Mouse (Mus musculus): Measurements from ENCODE around the gene Sel1l. TPM values are rescaled to one million over a fixed set of nuclear protein-coding genes. Genes with fewer than 3 reads are reported as not detected.

Gene Sel1l
- polyA plus RNA-seq, 1 experiment from 2014 or later: 105 TPM

DNA sequence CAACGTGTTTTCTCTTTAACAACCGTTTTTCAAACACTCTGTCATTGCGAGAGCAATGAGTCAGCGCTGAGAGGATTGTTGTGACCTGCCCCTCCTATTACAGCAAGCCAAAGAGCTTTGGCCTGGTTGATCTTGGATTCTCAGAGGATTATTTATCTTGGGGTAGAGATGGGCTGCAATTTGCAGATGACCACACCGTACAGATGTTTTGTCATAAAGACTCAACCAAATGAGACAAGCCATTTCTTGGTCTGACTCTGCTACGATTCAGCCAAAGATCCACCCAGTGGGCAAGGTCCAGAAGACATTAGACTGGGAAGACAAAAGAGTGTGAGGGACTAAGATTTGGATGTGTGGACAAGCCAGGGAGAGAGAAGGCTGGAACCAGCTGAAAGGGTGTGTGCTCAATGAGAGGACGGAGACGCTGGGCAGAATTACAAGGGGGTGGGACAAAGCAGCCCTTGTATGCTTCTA is 74.1 kb downstream of the Sel1l start:
- no peak for ATAC-seq (ENCODE audit: low FRiP score)
- H3K4me3 ChIP-seq (replicated peaks; ENCODE audit: low read length): no peak overlapping the region
- H3K27me3 ChIP-seq (ENCODE audit: control insufficient read depth, insufficient read depth, low read length): no peaks in the 10 kb centered on the region
- H3K36me3 ChIP-seq (replicated peaks; ENCODE audit: control insufficient read depth, insufficient read depth): no peaks in the 10 kb centered on the region
- peaks cover 13% of the 10 kb centered on the region for H3K4me1 ChIP-seq (replicated peaks; ENCODE audit: control insufficient read depth, insufficient read depth, low read length)
- no peak overlapping the region for H3K9ac ChIP-seq
- no peak for DNase-seq (ENCODE audit: low spot score)
- H3K4me2 ChIP-seq (replicated peaks): no peak overlapping the region
- no peaks in the 10 kb centered on the region for H3K9me3 ChIP-seq (ENCODE audit: control insufficient read depth, low read length)
- WGBS: 69% methylated on average over 8 of the region's 8 CpGs
- H3K27ac ChIP-seq: no peak overlapping the region

DNA sequence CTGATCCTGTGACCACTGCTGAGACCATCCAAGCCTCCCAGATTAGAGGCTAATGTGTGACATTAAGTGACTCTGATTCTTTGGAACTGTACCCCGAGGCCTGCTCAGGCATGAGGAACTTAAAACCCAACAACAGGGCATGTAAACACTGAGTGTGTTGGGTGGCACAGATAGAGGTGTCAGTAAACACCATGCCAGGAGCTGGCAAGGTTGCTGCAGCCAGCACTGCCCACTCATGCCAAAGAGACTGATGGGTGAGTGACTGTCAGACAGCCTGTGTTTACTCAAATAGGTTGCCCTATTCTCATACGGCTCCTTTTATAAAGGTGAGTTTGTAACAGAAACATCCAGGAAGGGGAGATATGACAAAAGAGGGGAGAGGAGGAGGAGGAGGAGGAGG is 80.1 kb downstream of the Sel1l start:
- Histone ChIP-seq H3K9me3 (ENCODE audit: control insufficient read depth, low read length) (no peaks in the 10 kb centered on the region), H3K9ac (no peak overlapping the region), H3K27me3 (ENCODE audit: control insufficient read depth, insufficient read depth, low read length) (no peaks in the 10 kb centered on the region), H3K4me1 (replicated peaks; ENCODE audit: control insufficient read depth, insufficient read depth, low read length) (peaks cover 18% of the 10 kb centered on the region), H3K4me2 (replicated peaks) (no peak overlapping the region), H3K4me3 (replicated peaks; ENCODE audit: low read length) (no peak overlapping the region), H3K27ac (no peak overlapping the region), H3K36me3 (replicated peaks; ENCODE audit: control insufficient read depth, insufficient read depth) (no peaks in the 10 kb centered on the region)
- DNase-seq (ENCODE audit: low spot score) (no peak), ATAC-seq (ENCODE audit: low FRiP score) (no peak)
- 79% methylated on average over 2 of the region's 2 CpGs for WGBS

DNA sequence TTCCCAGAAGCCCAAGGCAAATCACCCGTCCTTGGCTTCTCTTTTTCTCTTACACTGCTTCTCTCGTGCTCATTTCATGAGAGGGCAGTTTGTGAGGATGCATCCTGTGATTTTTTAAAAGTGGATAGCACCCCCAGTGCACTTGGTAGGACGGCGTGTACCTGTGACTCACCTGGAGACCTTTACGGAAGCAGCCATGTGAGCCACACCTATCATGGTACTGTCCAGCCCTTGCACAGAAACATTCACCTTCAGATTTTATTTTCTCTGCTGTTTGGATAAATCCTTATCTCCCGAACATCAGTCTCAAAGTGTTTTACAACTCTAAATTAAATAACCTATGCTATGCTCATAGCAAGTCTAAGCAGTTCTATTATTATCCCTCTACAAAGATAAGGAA is 80.8 kb downstream of the Sel1l start:
- Histone ChIP-seq H3K36me3 (replicated peaks; ENCODE audit: control insufficient read depth, insufficient read depth) (no peaks in the 10 kb centered on the region), H3K4me1 (replicated peaks; ENCODE audit: control insufficient read depth, insufficient read depth, low read length) (peaks cover 18% of the 10 kb centered on the region), H3K9ac (no peak overlapping the region), H3K27me3 (ENCODE audit: control insufficient read depth, insufficient read depth, low read length) (no peaks in the 10 kb centered on the region), H3K4me2 (replicated peaks) (no peak overlapping the region), H3K27ac (no peak overlapping the region), H3K4me3 (replicated peaks; ENCODE audit: low read length) (no peak overlapping the region), H3K9me3 (ENCODE audit: control insufficient read depth, low read length) (no peaks in the 10 kb centered on the region)
- DNase-seq (ENCODE audit: low spot score): no peak
- ATAC-seq (ENCODE audit: low FRiP score): no peak
- whole genome bisulfite sequencing: 90% methylated on average over 6 of the region's 6 CpGs

DNA sequence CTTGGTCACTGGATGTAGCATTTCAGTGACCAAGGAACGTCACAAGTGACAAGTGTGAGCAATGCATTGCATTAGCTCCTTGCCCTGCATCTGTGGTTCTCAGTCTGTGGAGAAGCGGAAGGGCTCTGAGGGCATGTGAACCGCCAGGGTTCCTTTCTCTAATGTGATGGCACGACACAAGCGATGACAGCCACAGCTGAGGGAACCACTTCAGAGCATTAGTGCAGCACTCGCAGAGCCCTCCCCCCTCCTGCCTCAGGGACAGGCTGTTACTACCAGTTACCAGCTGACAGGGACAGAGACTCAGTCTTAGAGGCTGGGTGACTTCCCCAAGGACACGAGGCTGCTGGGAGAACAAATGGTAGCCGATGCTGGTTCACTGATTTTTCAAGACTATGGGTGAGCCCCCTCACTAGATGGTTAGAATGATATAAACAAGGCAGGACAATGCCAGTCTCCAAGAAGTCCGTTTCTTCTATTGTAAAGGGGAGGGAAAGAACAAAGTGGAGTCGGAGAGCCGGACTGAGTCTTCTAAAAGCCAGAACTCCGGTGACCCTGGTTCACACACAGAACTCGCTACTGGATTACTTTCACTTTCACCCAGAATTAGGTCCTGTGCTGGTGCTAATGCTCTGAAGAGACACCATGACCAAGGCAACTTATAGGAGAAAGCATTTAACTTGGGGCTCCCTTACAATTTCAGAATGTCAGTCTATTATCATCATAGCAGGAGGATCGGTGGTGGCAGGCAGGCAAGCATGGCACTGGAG is 82.4 kb downstream of the Sel1l start:
- ATAC-seq (ENCODE audit: low FRiP score): peak; percentile 77; the same call in 1 of the 2 replicates
- Histone ChIP-seq H3K9me3 (ENCODE audit: control insufficient read depth, low read length) (no peaks in the 10 kb centered on the region), H3K27me3 (ENCODE audit: control insufficient read depth, insufficient read depth, low read length) (no peaks in the 10 kb centered on the region), H3K36me3 (replicated peaks; ENCODE audit: control insufficient read depth, insufficient read depth) (no peaks in the 10 kb centered on the region), H3K9ac (peak overlapping the region; percentile 35; the same call in 1 of the 2 replicates), H3K4me1 (replicated peaks; ENCODE audit: control insufficient read depth, insufficient read depth, low read length) (peaks cover 18% of the 10 kb centered on the region), H3K27ac (no peak overlapping the region), H3K4me3 (replicated peaks; ENCODE audit: low read length) (no peak overlapping the region), H3K4me2 (replicated peaks) (peak overlapping the region; percentile 40)
- 17% methylated on average over 14 of the region's 14 CpGs for WGBS
- peak; percentile 43 for DNase-seq (ENCODE audit: low spot score)

DNA sequence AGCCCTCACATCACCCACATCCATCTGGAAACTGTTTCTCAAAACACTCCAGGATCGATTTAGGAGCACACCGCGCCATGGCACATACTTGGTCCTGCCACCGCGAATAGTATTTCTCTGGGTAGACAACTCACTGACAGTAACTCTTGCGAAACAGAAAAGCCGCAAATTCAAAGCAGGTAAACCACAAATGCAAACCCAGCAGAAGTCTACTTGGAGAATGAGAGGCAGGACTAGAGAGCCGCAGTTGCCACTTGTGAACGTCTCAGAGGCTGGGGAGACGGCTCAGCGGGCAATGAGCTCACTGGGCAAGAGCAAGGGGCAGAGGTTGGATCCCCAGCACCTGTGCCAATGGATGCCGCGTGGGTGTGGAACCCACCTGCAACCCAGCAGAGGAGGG is 83.5 kb downstream of the Sel1l start:
- 58% methylated on average over 13 of the region's 13 CpGs for WGBS
- no peaks in the 10 kb centered on the region for H3K36me3 ChIP-seq (replicated peaks; ENCODE audit: control insufficient read depth, insufficient read depth)
- no peak for ATAC-seq (ENCODE audit: low FRiP score)

DNA sequence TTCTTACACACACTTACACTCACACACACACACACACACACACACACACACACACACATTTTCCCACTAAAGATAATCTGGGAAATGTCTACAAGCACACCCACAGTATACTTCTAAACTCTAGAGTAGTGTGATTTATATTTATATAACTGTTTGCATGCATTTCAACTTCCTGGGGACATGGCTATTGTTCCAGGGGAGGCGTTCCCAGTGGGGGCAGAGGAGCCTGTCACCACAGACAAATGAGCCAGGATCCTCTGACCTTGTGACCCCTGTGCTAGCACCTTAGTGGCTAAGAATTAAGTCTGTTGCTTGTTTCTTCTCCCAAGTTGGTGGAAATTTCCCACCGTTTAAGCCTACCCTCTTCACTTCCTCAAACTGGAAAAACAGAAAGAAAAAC is 83.9 kb downstream of the Sel1l start:
- Histone ChIP-seq H3K9me3 (ENCODE audit: control insufficient read depth, low read length) (no peaks in the 10 kb centered on the region), H3K9ac (no peak overlapping the region), H3K4me1 (replicated peaks; ENCODE audit: control insufficient read depth, insufficient read depth, low read length) (peaks cover 18% of the 10 kb centered on the region), H3K36me3 (replicated peaks; ENCODE audit: control insufficient read depth, insufficient read depth) (no peaks in the 10 kb centered on the region), H3K27ac (no peak overlapping the region), H3K4me3 (replicated peaks; ENCODE audit: low read length) (no peak overlapping the region), H3K27me3 (ENCODE audit: control insufficient read depth, insufficient read depth, low read length) (no peaks in the 10 kb centered on the region), H3K4me2 (replicated peaks) (no peak overlapping the region)
- DNase-seq (ENCODE audit: low spot score) (no peak), ATAC-seq (ENCODE audit: low FRiP score) (no peak)
- 12% methylated on average over 2 of the region's 2 CpGs for WGBS

More for the DNA sequence above, 83.5 kb downstream of the Sel1l start:
- Histone ChIP-seq H3K27me3 (ENCODE audit: control insufficient read depth, insufficient read depth, low read length) (no peaks in the 10 kb centered on the region), H3K4me2 (replicated peaks) (no peak overlapping the region), H3K4me3 (replicated peaks; ENCODE audit: low read length) (no peak overlapping the region), H3K4me1 (replicated peaks; ENCODE audit: control insufficient read depth, insufficient read depth, low read length) (peaks cover 18% of the 10 kb centered on the region), H3K9me3 (ENCODE audit: control insufficient read depth, low read length) (no peaks in the 10 kb centered on the region), H3K27ac (no peak overlapping the region), H3K9ac (no peak overlapping the region)
- no peak for DNase-seq (ENCODE audit: low spot score)

DNA sequence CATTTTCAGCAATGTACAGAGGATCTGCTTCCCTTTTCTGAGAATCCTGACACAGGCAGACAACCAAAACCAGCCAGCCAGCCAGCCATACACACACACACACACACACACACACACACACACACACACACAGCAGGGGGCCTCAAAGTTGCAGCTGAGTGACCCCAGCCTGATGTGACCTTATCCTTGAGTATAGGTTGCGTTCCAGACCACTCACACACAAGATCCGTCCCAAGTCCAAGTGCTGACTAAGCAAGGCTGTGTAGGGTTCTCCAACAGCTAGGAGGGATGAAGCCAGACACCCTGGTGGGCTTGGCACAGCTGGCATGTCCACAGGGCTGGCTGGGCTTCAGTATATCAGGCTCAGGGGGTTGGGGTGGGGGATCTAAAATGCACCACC is 84.5 kb downstream of the Sel1l start:
- DNase-seq (ENCODE audit: low spot score) (no peak), ATAC-seq (ENCODE audit: low FRiP score) (no peak)
- H3K4me3 ChIP-seq (replicated peaks; ENCODE audit: low read length): no peak overlapping the region
- H3K9me3 ChIP-seq (ENCODE audit: control insufficient read depth, low read length): no peaks in the 10 kb centered on the region
- no peaks in the 10 kb centered on the region for H3K36me3 ChIP-seq (replicated peaks; ENCODE audit: control insufficient read depth, insufficient read depth)
- H3K9ac ChIP-seq: no peak overlapping the region
- H3K27me3 ChIP-seq (ENCODE audit: control insufficient read depth, insufficient read depth, low read length): no peaks in the 10 kb centered on the region
- WGBS: 49% methylated on average over 2 of the region's 2 CpGs
- H3K4me2 ChIP-seq (replicated peaks): no peak overlapping the region
- H3K4me1 ChIP-seq (replicated peaks; ENCODE audit: control insufficient read depth, insufficient read depth, low read length): peaks cover 18% of the 10 kb centered on the region
- no peak overlapping the region for H3K27ac ChIP-seq

DNA sequence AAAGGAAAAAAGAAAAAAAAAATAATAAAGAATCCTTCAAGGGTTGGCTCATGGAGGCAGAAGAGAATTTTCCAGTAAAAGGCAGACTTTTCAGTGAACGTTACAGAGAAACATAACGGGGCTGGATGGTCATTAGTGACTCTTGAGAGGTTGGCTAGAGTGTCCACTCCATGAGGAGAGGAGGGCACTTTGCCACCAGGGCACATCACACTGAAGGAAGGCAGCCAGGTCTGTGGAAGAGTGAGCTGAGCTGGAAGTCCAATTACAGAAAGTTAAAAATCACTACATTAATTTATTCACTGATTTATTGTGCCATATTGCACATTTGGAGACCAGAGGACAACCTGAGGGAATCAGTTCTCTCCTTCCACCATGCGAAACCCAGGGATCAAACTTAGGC is 89.1 kb downstream of the Sel1l start:
- no peak overlapping the region for H3K27ac ChIP-seq

DNA sequence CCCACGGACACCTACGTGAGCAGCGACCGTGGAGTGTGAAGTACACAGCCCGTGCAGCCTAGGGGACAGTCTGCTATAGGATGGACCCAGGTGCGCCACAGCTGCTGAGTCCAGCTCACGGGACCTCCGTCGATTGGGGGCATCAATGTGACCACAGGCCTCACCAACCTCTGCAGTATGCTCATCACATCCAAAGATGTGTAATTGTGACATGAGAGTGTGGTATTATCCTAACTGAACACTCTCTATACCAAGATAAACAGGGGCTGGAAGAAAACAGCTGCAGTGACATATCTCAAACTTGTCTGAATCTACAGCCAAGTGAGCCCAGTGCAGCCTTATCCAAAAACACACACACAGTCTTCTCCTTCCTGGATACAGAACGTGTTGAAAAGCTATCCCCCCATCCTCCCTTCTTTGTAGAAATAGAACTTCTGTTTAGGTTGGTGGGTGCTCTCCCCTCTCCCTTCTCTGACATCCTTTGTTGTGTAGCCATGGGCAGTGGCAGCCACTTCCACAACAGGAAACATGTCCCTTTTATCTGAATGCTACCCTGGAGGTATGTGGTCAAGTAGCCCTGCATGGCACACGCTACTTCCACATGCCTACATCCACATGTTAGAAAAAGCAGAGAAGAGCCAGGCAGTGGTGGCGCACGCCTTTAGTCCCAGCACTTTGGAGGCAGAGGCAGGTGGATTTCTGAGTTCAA is 90.9 kb downstream of the Sel1l start:
- no peak overlapping the region for H3K4me2 ChIP-seq (replicated peaks)
- H3K27me3 ChIP-seq (ENCODE audit: control insufficient read depth, insufficient read depth, low read length): no peaks in the 10 kb centered on the region
- ATAC-seq (ENCODE audit: low FRiP score) (no peak), DNase-seq (ENCODE audit: low spot score) (no peak)
- WGBS: 72% methylated on average over 13 of the region's 13 CpGs
- H3K9me3 ChIP-seq (ENCODE audit: control insufficient read depth, low read length): no peaks in the 10 kb centered on the region
- no peak overlapping the region for H3K9ac ChIP-seq
- H3K36me3 ChIP-seq (replicated peaks; ENCODE audit: control insufficient read depth, insufficient read depth): no peaks in the 10 kb centered on the region
- H3K4me1 ChIP-seq (replicated peaks; ENCODE audit: control insufficient read depth, insufficient read depth, low read length): no peaks in the 10 kb centered on the region
- no peak overlapping the region for H3K27ac ChIP-seq
- H3K4me3 ChIP-seq (replicated peaks; ENCODE audit: low read length): no peak overlapping the region

More for the DNA sequence above, 89.1 kb downstream of the Sel1l start:
- Histone ChIP-seq H3K9ac (no peak overlapping the region), H3K4me2 (replicated peaks) (no peak overlapping the region), H3K36me3 (replicated peaks; ENCODE audit: control insufficient read depth, insufficient read depth) (no peaks in the 10 kb centered on the region), H3K27me3 (ENCODE audit: control insufficient read depth, insufficient read depth, low read length) (no peaks in the 10 kb centered on the region), H3K4me1 (replicated peaks; ENCODE audit: control insufficient read depth, insufficient read depth, low read length) (peaks cover 4% of the 10 kb centered on the region; the same call in 1 of the 2 replicates), H3K4me3 (replicated peaks; ENCODE audit: low read length) (no peak overlapping the region), H3K9me3 (ENCODE audit: control insufficient read depth, low read length) (no peaks in the 10 kb centered on the region)
- ATAC-seq (ENCODE audit: low FRiP score) (no peak), DNase-seq (ENCODE audit: low spot score) (no peak)
- 90% methylated on average over 3 of the region's 3 CpGs for WGBS
